Mouse (Mus musculus) testis, adult 2 months (tissue): Measurements from ENCODE around the gene Agfg2.

Experiments
- CTCF ChIP-seq: fragments of 200-500 bp; IDR thresholded peaks from 2 replicates; pipeline ENCODE4 v1.5.1; 2012; ENCODE audit warnings: low read depth, mild to moderate bottlenecking, inconsistent platforms, low read length, moderate library complexity; ENCODE audit not compliant: control insufficient read depth, insufficient read depth, insufficient replicate concordance
- POLR2A ChIP-seq: fragments of 200-500 bp; IDR thresholded peaks from 2 replicates; pipeline ENCODE4 v1.6.1; 2012; ENCODE audit warnings: low read depth, mild to moderate bottlenecking, inconsistent platforms, low read length, moderate library complexity; ENCODE audit not compliant: control insufficient read depth

DNA sequence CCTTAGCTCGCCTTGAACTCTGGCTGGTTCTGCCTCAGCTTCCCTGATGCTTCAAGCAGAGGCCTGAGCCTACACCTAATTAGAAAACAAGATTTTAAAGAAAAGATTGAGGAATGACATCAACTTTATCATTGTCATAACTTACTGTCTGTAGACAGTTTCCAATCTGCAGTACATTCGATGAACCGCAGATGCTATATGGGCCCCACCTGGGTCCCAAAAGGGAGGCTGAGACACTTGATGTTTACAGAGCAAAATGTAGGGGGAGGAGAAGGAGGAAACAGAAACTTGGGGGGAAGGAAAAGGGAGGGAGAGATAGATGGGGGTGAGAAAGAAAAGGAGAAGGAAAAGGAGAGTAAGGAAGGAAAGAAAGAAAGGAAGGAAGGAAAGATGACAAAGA lies 5.4 kb upstream of the Agfg2 start:
- TF ChIP-seq CTCF (no peak), POLR2A (no peak)
